Mouse (Mus musculus) c-Kit-positive CD71-positive TER-119-positive erythroid progenitor cells, embryonic 14.5 days (primary cell): ENCODE results near the gene BC016579.

Source experiments
- DNase-seq: peaks from one replicate; pipeline ENCODE4 v3.0.0-alpha.2; 2013; ENCODE audit warnings: low spot score

Gene BC016579

DNA sequence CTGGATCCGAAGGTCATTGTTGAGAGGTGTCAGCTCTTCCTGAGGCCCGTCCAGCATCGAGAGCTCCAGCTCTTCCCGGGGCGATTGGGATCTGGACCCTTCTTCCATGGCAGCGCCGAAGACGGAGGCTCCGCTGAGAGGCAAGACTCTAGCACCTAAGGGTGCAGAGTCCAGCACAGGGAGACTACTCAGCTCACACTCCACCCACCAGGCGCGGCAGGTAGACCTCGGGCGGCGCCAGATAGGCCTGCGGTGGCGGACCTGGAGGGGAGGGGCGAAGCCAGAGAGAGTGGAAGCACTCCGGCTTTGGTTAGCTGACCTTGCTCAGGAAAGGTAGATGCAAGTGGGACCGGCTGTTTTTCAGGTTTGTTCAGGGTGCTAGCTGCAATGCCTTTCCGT is at the start of gene BC016579:
Gene BC016579 (minus strand): TSS at position 135 of the 399 bp plus-strand sequence.
- DNase-seq = no peak

DNA sequence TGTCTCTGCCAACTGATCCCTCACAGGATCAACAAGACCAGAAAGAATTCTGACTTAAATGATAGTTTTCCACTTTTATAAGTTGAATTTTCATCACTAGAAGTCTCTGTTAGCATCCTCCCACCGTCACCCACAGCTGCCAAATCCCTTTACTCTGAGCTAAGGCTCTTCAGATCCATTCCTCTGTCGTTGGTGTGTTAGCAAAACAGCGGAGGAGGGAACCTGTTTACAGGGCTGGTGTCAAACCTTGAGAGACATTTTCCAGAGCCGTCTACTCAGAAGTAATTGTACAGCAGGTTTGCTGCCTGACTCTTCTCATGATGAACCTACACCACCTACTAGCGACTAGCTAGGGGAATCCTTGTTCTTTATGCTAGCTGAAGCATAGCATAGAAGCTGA is 45.4 kb upstream of the BC016579 start:
- no peak for DNase-seq

DNA sequence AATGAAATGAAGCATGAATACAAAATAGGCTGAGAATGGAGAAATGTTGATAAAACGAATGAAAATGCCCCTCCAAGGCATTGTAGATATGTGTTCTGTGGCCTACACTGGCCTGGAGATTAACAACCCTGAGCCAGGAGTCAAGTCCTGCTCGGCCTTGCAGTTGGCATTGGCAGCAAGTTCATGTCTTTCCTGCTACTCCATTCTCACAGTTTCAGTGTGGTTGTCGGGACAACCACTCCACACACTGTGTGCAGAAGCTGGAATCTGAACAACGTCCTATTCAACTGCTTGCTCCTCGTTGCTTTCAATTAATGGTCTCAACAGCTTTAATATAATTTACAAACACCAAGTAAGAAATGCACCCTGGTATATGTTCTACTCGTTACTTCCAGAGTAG is 44.1 kb upstream of the BC016579 start:
- no peak for DNase-seq

DNA sequence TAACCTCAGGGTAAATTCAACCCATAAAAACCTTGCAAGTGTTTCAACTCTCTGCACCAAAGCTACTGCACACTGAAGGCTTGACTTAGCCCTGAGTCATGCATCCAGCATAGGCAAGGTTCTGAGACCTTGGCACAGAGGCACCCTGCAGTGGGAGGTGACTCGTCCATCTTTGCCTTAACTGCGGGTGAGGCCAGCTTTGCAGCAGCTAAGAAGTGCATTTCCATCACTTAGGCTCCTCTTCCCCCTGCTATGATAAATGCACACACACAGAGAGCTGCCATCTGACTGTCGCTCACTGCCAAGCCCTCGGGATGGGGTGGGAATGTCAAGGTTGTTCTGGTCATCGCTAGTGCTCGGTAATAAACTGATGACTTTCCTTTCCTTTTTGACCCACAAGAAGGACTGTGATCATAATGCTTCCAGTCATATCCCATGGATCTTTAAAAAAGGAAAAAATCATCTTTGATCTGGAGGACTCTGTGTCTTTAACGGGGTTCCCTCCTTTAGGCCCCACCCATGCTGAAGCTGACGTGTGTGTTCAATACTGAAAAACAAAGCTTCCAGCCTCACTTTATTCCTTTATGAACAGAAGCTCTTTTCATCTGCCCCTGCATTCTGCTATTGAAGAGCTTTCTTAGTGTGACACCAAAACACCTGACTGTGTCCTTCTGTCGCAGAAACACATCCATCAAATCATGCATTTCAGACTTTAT is 41.7 kb upstream of the BC016579 start:
- DNase-seq = no peak

DNA sequence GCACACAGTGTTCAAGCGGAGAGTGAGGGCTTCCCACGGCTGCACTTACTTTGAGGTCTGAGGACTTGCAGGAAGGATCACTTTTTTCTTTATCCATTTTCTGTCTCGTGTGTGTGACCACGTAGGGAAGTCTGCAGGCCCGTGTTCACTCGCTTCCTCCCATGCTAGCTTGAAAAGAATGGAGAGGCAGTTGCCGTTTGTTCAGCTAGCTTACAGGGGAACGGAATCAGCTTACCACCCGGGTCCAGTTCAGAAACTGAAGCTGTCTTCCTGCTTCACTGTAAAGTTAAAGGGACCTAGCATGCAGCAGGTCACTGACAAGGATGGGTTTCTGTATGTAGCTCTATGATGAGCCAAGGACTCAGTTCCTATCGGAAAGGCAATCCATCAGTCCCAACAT is 39.7 kb upstream of the BC016579 start, which contains the start of gene Tmprss7:
Gene Tmprss7 (minus strand): TSS at position 101 of the 400 bp plus-strand sequence.
- no peak for DNase-seq

DNA sequence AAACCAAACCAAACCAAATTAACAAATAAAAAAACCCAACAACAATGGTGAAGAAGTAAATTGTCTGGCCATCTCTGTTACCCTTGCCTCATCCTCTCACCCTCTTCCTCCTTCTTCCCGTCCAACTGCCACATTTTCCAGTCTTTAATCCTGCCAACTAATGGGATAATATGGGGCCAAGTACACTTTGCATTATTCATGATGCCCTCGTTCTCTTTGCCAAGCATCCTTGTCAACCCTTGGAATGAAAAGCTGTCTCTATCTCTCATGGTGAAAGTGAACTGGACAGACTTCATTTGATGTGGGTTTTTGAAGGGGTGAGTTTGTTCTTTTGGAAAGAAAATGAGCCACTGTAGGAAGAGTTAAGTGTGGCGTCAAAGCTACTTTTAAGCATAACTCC is 39.0 kb upstream of the BC016579 start:
- DNase-seq = no peak

DNA sequence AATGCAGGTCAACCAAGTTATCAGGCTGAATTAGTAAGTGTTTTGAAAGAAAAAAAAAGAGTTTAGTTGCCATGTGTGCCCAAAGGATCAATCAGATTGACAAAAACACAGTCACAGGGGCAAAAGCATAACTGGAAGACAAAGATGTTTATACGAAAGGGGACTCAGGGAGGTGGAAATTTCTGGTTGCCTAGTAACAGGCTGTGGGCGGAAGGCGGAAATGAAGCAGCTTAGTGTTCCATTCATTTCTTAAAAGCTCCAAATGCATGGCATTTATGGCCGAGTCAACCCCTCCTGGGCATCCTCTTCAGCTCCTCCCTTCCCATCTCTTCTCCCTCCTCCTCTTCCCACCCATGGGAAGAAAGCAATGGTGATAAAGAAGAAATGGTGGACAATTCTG is 36.3 kb upstream of the BC016579 start:
- no peak for DNase-seq

DNA sequence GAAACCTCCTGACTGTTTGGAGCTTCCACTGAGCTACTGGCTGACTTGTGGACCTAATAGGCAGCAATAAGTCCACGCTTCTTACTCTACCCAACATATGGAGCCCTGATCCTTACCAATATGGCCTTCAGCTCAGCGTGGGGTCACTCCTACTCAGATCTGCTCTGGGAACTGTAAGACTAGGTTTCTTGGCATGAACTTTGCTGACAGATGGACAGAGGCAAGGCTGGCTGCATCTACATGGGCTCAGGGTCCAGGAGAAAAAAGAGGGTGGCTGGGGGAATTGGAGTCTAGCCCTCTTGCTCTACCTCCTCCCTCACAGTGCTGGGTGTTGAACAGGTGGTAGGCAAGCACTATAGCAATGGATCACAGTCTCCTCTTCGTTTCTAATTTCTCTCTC is 33.0 kb upstream of the BC016579 start:
- DNase-seq = no peak

DNA sequence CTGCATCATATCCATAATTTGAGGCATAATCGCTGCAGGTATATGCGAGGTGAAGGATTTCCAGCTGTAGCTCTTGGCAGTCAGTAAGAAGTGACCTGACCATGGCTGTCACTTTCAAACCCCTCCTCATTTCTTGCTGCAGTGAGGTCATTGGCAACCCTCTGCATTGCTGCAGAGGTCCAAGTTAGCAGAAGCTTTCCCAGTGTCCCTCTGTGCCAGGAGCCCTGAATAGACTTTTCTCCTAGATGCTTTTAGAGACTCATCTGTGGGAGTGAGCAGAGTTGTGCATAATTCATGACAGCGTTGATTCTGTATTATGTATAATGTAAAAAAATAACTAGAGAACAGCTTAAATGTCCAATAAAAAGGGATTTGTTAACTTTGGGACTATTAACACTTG is 31.4 kb upstream of the BC016579 start:
- DNase-seq = no peak

DNA sequence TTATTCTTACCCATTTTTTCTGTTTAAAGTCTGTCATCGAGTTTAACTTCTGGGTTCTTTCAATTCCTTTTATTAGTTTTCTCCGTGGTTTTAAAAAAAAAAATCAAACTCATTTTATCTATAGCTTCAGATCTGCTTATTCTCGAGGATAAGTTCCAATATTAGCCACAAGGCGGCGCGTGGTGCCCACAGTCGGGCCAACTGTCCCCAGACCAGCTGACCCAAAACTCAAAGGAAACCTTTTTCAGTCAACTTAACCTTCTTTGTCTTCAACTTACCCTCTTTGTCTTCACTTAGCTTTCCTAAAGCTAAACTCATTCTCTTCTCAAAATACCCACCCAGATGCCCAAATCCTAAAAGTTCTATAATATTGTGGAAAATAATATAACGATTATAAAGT is 30.9 kb upstream of the BC016579 start:
- DNase-seq = peak; percentile 12

DNA sequence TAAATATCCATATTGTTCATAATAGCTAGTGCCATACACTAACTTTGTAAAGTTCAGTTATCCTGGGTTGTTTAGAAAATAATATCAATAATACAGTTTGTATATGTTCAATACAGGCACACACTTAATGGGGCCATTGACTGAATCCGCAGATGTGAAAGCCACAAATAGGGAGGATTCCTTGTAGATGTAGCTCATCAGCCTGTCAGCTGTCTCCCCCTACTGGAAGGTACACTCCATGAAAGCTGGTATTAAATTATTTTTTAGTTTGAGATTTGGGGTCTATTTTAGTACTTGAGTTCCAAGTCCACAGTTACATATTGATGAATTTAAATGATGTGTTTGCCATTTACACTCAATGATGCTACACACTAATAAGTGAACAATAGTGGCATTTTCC is 22.6 kb upstream of the BC016579 start:
- DNase-seq = no peak

DNA sequence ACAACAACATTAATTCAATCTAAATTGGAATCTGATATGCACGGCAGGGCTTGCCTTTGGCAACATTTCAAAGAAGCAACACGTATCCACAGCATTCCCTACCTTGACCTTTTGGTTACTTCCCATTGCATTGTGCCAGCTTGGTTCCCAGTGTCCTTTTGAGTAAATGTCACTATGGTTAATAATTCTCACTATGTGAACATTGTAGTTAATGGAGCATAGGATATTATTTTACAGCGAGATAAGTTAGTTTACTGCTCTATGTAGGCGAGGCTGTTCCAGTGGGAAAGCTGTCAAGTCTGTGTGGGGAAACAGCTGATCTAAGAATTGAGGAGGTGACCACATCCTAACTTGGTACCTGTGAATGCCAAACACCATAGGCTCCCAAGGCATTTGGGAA is 16.1 kb upstream of the BC016579 start:
- DNase-seq = no peak

DNA sequence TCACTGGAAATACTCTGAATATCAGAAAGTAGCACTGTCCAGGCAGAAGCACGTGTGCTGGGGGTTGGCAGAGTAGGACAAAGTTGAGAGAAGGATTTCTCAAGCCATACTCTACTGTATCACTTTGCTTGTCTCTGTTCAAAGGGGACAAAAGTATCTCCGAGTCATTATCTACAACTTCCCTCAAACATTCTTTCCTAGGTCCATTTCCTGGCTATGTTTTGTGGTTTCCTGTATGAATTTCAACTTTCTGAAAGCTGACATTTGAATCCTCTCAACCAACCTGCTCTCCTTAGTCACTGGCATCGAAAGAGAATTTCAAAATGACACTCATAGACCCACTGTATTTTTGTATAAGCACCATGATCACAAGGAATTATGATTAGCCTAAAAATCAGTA is 14.3 kb upstream of the BC016579 start:
- DNase-seq = no peak

DNA sequence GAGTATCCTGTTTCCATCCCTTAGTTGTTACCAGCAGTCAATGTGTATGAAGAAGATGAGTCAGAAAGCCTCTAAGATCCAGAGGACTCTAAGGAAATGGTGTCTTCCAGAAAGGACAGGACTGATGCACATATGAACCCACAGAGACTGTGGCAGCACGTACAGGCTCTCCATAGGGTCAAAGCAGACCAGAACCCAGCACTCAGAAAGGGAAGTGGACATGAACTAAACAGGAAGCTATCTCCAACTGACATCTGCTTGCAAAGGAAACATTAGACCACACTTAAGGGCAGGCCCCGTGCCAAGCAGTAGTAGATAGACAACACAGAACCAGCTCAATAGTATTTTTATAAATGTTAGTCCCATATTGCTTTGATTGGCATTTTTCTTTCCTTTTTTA is 12.3 kb upstream of the BC016579 start:
- DNase-seq = no peak

DNA sequence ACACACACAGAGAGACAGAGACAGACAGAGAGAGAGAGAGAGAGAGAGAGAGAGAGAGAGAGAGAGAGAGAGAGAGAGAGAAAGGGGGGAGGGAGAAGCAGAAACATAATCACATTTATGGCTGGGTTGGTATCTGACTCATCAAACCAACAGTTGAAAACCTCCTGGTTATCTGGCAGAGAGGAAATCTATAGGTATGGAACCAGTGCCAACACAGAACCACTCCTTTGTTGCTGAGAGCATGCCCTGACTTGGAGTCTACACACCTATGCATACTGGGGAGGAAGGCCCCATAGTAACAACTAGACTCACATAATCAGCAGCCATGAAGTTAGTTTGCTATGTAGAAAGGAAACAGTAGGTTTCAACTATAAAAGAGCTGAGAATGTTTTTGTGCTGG is 8.5 kb upstream of the BC016579 start:
- no peak for DNase-seq

DNA sequence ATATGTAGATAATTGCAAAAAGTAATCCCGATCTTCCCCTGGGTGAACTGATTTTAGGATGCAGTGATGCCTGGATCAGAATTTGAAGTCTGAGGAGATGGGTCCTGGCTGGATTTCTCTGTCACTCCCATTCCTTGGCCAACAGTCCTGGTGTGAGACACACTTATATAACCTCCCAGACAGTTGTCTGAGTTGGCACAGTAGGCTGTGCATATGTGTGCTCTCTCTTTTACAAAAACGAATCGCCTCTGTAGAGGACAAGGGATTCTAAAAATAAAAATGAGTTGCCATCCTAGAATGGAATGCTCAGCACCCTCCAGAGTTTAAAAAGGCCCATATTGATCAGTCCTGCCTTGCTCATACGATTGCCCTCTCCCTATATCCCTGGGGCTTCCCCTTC is 5.7 kb upstream of the BC016579 start:
- no peak for DNase-seq

DNA sequence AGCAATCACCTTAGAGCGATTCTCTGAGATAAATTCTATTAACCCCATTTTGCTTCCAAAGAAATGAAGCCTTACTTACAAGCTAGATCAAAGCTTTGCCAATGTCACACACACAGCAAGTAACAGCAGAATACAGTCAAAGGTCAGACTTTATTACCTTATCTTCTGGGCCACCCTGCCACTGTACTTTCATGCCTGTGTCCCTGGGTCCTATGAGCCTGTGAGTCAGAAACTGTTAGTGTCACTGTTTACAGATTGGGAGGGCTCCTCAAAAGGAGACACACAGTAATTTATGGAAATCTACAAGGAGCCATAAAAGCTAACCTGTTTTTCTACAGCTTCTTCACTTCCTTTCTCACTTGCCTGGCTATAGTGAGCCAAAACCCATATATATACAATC is 4.4 kb upstream of the BC016579 start:
- no peak for DNase-seq

DNA sequence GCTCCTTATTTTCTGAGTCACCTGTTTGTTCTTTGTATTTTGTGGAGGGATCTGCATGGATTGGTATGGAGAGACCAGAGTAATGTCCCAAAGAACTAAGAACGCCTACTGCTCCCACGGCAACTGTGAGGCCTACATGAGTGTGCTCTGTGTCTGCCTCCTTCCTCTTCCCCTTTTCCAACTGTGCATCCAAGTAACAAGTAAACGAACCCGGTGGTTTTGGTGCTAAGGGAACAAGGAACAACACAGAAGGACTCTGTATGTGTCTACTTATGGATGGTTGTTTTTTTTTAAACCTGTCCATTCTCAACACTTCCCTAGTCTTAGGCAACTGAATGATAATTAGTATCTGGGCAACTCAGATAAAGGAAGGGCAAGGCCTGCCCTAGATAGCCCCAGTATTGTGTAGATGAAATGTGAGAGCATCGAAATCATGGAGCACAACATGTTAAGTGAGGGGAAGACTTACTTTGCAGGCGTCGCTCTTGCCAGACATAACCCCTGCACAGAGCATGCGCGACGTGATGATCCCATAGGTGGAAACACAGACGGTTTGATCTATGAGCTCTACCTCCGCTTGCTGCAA is 3.8 kb upstream of the BC016579 start:
- no peak for DNase-seq

DNA sequence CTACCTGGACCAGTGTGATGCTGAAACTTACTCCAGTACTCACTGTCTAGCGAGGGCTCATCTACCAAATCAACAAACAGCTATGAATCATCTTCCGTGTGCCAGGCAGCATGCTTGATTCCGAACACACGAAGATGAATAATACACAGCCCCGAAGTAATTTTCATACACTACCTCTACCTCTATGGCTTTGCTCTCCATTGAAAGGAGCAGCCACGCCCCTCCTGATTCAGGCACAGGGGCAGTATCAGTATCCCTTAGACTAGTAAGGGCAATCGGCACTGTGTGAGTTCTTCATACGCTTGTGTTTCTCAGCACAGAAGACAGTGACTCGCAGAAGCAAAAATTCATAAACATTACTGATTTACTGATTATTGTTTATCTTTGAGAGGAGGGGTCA is 597 bp upstream of the BC016579 start:
- no peak for DNase-seq

DNA sequence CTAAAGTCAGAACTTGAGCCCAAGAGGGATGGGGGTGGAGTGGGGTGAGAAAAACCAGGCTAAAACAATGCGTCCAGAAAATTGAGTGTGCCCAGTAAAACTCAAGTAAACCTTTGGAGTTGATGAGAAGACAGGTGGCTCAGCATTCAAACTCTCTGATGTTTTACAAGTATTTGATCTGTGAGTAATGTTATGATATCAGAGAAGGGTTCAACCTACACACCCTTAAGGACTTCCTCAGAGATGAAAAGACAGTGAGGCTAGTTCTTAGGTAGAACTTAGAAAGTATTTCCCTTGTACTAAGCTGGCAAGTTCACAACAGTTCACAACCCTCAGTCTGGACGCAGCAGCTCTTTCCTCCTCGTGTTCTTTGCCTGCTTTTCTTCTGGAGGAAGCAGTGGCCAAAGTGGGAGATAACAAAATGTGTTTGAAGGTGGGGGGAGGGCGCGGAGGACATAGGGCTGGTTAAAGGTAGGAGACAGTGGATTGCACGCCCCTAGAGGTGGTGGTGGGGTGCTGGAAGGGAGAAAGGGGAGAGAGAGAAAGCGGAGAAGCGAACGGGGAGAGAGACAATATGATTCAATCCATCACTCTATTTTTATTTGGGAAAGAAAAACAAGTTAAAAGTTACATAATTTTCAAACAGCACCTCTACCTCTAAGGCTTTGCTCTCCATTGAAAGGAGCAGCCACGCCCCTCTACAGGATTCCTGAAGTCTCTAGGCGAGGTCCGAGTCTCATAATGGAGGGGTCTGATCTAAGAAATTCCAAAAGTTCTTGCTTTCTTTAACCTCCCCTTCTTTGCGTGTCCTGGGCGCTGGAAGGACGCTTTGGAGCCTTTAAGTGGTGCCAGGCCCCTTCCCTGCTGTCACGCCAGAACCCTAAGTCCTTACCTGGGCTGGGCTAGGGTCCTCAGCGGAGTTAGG is 597 bp downstream of the BC016579 start:
- no peak for DNase-seq

DNA sequence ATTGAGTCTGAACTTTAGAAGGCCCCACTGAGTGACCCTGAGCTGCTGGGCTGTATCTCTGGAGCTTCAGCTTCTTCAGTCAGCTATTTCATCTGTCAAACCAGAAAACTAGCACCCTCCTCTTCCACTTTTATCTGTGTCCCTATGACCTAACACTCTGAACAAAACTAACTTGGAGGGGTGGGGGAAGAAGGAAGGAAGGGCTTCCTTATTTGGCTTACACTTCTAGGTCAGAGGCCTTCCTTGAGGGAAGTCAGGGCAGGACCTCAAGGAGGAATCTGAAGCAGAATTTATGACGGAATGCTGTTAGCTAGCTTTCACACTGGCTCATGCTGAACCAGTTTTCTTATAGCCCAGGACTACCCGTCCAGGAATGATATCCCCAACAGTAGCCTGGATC is 2.4 kb downstream of the BC016579 start:
- no peak for DNase-seq

DNA sequence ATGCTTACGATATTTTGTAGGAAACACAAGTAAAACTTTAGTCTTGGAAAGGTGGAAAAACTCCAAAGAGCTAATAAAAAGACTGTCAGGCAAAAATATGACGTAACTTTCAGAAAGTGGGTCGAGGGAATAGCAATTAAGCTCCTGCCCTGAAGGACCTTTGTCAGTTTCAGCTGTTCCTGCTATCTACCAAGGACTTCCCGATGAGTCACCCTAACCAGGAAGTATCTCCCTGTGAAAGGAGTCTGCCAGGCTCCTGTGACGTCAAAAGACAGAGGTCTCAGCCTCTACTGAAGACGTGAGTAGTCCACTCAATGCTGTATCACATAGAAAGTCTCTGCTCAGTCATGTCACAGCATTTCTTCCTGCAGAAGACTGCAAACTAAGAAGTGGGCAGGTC is 9.5 kb downstream of the BC016579 start:
- no peak for DNase-seq

DNA sequence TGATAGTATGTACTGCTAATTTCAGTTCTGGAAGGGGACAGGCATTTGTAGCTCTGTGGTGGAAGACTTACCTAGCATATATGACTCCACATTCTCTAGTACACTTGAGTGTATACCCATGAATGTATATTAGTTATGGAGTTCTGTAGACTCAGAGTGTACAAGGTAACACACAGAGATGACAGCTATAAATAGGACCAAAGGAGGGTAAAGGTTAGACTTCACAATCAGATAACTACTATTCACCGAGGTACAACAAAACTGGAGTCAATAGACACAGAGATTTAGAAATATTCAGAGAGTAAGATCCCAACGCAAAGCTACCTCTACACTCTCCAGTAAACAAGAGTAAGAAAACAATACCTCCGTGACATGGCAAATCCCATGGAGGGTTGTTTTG is 9.9 kb downstream of the BC016579 start:
- DNase-seq = no peak
